Mouse (Mus musculus): ENCODE results near the gene C130032M10Rik.

GRCm38 (mm10) chr9:114501111-114501510 lies 14.4 kb upstream of the C130032M10Rik start:
- TF ChIP-seq EP300 (optimal IDR thresholded peaks at IDR 0.05) (no peak), CTCF (IDR thresholded peaks at IDR 0.05; ENCODE audit: low read depth) (no peak)

Measured in stomach, postnatal 0 days (tissue).